Mouse (Mus musculus) embryonic facial prominence, embryonic 15.5 days (tissue): ENCODE data around the gene Psph. TPM values are rescaled to one million over a fixed set of nuclear protein-coding genes. Genes with fewer than 3 reads are reported as not detected.
"Not testable (repeated sequence)": the region's sequence is repeated elsewhere in the genome, so short reads cannot be mapped to it uniquely, and the experiment has no call there.

Experiments
- ATAC-seq: fragments of 200-750 bp; cut with Nextera tagmentation; 2 replicates; pipeline ENCODE4 v1.8.0; 2017; ENCODE audit warnings: low read depth, moderate TSS enrichment; ENCODE audit not compliant: insufficient number of reproducible peaks, low FRiP score, low TSS enrichment
- H3K27ac ChIP-seq: fragments of 300-500 bp; sonication (generic); replicated peaks from 2 replicates; pipeline ENCODE4 v1.5.1; 2015; ENCODE audit warnings: mild to moderate bottlenecking, inconsistent platforms
- H3K27me3 ChIP-seq: fragments of 300-500 bp; sonication (generic); 2 replicates; pipeline ENCODE4 v1.6.1; 2015; ENCODE audit warnings: inconsistent platforms
- H3K36me3 ChIP-seq: fragments of 300-500 bp; sonication (generic); 2 replicates; pipeline ENCODE4 v1.6.1; 2015; ENCODE audit warnings: mild to moderate bottlenecking, inconsistent platforms
- H3K4me1 ChIP-seq: fragments of 300-500 bp; sonication (generic); 2 replicates; pipeline ENCODE4 v1.6.1; 2015; ENCODE audit warnings: inconsistent platforms
- H3K4me2 ChIP-seq: fragments of 300-500 bp; sonication (generic); replicated peaks from 2 replicates; pipeline ENCODE4 v1.6.1; 2015; ENCODE audit warnings: mild to moderate bottlenecking, inconsistent platforms
- H3K4me3 ChIP-seq: fragments of 300-500 bp; sonication (generic); replicated peaks from 2 replicates; pipeline ENCODE4 v1.5.1; 2015; ENCODE audit warnings: mild to moderate bottlenecking, inconsistent platforms
- H3K9ac ChIP-seq: fragments of 300-500 bp; sonication (generic); 2 replicates; pipeline ENCODE4 v1.6.1; 2015; ENCODE audit warnings: inconsistent platforms
- H3K9me3 ChIP-seq: fragments of 300-500 bp; sonication (generic); replicated peaks from 2 replicates; pipeline ENCODE4 v1.6.1; 2016; ENCODE audit warnings: inconsistent platforms
- WGBS: fragments of 180-500 bp; shearing (Covaris S2); methylation state at CpG from one replicate; pipeline ENCODE4 v1.1.7; 2015; 5-methylcytosine and 5-hydroxymethylcytosine counted together
- polyA plus RNA-seq: library from polyadenylated mRNA; unstranded; fragments of >200 nt; fragmentation: Nextera tagmentation; extraction: Ambion mirVana; gene quantifications from 2 replicates; pipeline ENCODE4 v1.2.1, GENCODE M21; 2015

The Psph gene
- polyA plus RNA-seq, result 30.7 and 35.3 TPM in 2 replicates

DNA sequence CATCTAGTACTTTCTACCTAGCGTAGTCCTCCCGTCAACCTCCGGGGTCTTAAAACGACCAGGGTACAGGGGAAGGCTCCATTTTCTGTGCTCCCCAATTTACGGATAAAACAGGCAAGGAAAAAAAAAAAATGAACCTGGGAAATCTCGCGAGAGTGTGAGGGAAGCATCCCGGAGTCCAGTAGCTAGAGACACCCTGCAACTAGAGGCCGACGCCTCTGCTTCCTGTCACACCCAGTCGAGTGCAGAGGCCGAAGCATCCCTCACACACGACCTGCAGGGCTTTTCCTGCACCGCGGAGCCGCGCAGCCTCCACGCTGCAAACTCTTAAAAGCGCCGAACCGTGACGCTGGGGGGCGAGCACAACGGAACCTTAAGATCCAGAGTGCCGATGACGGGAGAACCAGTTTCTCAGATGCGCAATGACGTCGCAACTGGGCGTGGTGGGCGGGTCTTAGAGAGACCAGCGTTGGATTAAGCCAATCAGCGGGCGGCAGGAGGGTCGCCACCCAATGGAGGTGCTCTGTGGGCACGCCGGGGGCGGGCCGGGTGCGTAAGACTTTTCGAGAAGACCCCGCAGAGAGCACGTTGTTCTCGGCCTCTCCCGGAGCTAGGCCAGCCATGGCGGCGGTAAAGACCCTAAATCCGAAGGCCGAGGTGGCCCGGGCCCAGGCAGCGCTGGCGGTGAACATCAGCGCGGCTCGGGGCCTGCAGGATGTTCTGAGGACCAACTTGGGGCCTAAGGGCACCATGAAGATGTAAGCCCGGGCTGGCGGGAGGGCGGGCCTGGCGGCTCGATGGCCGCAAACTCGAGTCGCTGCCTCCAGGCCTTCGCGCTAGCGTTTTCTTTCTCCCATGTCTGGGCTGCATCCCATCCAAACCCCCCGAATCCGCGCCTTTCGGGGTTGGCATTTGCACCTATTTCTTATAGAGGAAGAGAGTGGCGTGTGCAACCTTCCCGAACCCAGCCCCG lies at the start of gene Psph:
Psph (minus strand) TSS at position 632 of the 973 bp plus-strand sequence.
- Histone ChIP-seq H3K4me2 (peak within 1 kb of the TSS; percentile 66), H3K9me3 (no peaks in the 10 kb centered on the region), H3K27me3 (no peaks in the 10 kb centered on the region), H3K9ac (peak within 1 kb of the TSS; percentile 86), H3K36me3 (peaks cover 32% of the 10 kb centered on the region), H3K4me3 (peak within 1 kb of the TSS; percentile 97), H3K27ac (peak within 1 kb of the TSS; percentile 100), H3K4me1 (peaks cover 18% of the 10 kb centered on the region)
- peak; percentile 99 for ATAC-seq
- under 1% methylated on average over 73 of the region's 73 CpGs for WGBS

DNA sequence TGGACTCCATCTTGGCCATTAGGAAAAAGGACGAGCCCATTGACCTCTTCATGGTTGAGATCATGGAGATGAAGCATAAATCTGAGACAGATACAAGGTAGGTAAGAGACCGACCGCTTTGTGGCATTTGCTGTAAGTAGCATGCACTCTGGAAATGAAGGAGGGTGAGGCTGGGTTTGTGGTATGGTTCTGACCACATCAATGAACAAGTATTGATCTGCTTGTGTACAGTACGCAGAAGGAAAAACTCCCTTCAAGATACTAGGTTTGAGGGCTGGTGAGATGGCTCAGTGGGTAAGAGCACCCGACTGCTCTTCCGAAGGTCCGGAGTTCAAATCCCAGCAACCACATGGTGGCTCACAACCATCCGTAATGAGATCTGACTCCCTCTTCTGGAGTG lies 3.3 kb upstream of the Psph start:
- not testable (repeated sequence) for H3K27ac ChIP-seq, H3K9me3 ChIP-seq, H3K9ac ChIP-seq, H3K4me2 ChIP-seq, H3K4me3 ChIP-seq, H3K27me3 ChIP-seq, ATAC-seq
- 90% methylated on average over 7 of the region's 8 CpGs for WGBS
- Histone ChIP-seq H3K36me3 (peaks cover 56% of the 10 kb centered on the region), H3K4me1 (peaks cover 16% of the 10 kb centered on the region)

DNA sequence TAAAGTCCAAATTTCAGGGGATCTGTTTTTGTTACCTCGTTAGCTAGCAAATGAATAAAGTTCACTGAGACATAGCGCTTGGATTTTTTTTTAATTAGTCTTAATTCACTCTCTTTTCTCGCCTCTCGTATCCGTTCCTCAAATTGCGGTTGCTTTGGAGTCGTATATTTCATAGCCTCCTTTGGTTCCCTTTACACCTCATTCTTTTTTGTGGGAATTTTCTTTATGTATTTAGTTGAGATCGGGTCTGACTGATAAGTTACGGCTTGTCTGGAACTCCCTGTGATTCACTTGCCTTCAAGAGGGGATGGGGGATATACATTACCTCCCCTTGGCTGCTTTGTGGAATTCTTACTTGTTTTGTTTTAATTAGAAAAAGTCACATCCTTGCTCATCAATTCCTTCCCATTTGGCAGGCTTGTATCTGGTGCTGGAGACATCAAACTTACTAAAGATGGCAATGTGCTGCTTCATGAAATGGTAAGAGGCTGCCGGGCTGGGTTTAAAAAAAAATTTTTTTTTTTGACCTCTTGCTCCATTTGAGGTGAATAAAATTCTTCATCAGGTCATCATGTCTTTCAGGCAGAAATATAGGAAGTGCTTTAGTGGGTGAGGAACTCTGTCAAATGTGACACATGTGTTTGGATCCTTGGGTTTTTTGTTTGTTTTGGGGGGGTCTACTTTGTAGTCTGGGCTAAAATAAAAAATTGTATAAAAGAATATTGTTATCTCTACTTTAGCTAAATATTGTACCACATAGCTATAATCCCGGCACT lies 757 bp upstream of the Psph start:
- Histone ChIP-seq H3K4me1 (peaks cover 18% of the 10 kb centered on the region), H3K36me3 (peaks cover 41% of the 10 kb centered on the region), H3K27me3 (no peaks in the 10 kb centered on the region), H3K27ac (peak overlapping the region; percentile 100; the same call in 1 of the 2 replicates), H3K9ac (peak overlapping the region; percentile 86), H3K4me2 (peak overlapping the region; percentile 66), H3K9me3 (no peaks in the 10 kb centered on the region), H3K4me3 (peak overlapping the region; percentile 97)
- no peak for ATAC-seq
- WGBS, result 11% methylated on average over 11 of the region's 11 CpGs

DNA sequence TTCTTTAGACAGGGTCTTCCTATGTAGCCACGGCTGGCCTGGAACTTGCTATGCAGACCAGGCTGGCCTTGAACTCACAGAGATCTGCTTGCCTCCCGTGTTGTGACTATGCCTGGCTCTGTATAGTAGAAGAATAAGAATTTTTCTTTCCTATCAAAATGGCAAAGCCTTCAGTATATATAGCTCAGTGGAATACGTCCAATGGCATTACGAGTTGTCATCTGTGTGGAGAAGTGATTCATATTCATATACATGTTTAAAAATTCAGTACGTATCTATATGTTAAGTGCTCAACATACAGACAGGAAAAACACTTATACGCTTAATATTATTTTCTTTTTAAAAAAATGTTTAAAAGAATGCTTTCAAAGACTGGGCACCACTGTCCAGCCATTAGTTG lies 1.1 kb downstream of the Psph start:
- H3K9ac ChIP-seq, result peak overlapping the region; percentile 77
- H3K9me3 ChIP-seq, result no peaks in the 10 kb centered on the region
- H3K36me3 ChIP-seq, result peaks cover 26% of the 10 kb centered on the region
- H3K27ac ChIP-seq, result peak overlapping the region; percentile 100
- H3K4me3 ChIP-seq, result peak overlapping the region; percentile 97
- no peak for ATAC-seq
- H3K27me3 ChIP-seq, result no peaks in the 10 kb centered on the region
- H3K4me1 ChIP-seq, result peaks cover 18% of the 10 kb centered on the region
- H3K4me2 ChIP-seq, result peak overlapping the region; percentile 55
- WGBS, result 74% methylated on average over 6 of the region's 6 CpGs

DNA sequence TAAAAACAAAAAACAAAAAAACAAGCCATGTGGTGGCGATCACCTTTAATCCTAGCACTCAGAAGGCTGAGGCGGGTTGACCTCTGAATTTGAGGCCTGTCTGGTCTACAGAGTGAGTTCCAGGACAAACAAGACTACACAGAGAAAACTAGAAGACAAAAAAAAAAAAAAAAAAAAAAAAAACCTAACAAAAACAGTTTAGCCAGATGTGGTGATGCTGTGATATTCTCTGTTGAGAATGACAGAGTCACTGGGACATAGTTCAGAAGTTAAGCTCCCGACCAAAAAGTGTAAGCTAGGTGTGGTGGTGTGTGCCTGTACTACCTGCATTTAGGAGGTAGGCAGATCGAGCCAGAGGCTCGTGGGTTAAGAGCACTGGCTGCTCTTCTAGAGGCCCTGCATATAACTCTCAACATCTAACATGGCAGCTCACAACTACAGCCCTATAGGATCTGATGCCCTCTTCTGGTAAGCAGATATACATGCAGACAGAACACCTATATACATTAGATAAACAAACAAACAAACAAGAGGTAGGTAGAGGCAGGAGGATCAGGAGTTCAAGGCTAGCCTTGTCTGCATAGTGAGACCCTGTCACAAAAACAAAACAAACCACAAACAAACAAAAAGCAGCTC lies 1.9 kb downstream of the Psph start:
- ATAC-seq, result no peak
- H3K4me1 ChIP-seq, result peaks cover 18% of the 10 kb centered on the region
- H3K9me3 ChIP-seq, result no peaks in the 10 kb centered on the region
- H3K4me3 ChIP-seq, result no peak overlapping the region
- H3K4me2 ChIP-seq, result no peak overlapping the region
- 90% methylated on average over 5 of the region's 5 CpGs for WGBS
- no peak overlapping the region for H3K9ac ChIP-seq
- no peaks in the 10 kb centered on the region for H3K27me3 ChIP-seq
- peaks cover 20% of the 10 kb centered on the region for H3K36me3 ChIP-seq
- no peak overlapping the region for H3K27ac ChIP-seq

DNA sequence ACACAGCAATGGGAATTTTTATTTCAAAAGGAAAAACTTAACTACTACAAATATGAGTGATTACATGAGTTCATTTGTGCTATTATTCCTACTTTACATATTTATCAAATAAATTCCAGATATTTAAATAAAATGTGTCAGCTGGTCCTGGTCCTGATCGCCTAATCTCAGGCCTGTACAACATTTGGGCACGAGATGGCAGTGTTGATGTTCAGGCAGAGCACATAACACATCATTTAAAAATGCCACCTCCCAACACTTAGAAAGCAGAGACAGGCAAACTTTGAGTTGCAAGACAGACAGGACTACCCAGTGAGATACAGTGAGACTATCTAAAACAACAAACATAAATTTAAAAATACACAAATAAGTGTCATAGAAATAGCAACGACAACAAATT lies 5.0 kb downstream of the Psph start:
- WGBS, result 47% methylated on average over 3 of the region's 3 CpGs
- H3K9ac ChIP-seq, result no peak overlapping the region
- H3K27ac ChIP-seq, result no peak overlapping the region
- no peak for ATAC-seq
- H3K4me1 ChIP-seq, result peaks cover 17% of the 10 kb centered on the region; the same call in 1 of the 2 replicates
- H3K4me3 ChIP-seq, result no peak overlapping the region
- no peaks in the 10 kb centered on the region for H3K27me3 ChIP-seq
- H3K36me3 ChIP-seq, result no peaks in the 10 kb centered on the region
- H3K4me2 ChIP-seq, result no peak overlapping the region
- H3K9me3 ChIP-seq, result no peaks in the 10 kb centered on the region

DNA sequence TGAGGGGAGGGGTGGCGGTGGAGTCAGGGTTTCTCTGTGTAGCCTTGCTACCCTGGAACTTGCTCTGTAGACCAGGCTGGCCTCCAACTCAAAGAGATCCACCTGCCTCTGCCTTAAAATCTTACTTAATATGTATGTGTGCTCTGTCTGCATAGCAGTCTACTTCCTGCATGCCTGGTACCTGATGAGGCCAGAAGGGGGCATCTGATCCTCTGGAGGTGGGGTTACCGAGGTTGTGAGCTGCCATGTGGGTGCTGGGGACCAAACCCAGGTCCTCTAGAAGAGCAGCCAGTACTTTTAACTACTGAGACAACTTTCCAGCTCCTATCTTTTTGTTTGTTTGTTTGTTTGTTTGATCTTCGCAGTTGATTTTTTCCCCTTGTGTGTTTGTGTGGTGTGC lies 7.1 kb downstream of the Psph start:
- H3K4me3 ChIP-seq, result no peak overlapping the region
- no peaks in the 10 kb centered on the region for H3K27me3 ChIP-seq
- peaks cover 9% of the 10 kb centered on the region; the same call in 1 of the 2 replicates for H3K4me1 ChIP-seq
- H3K9ac ChIP-seq, result no peak overlapping the region
- H3K27ac ChIP-seq, result no peak overlapping the region
- no peak overlapping the region for H3K4me2 ChIP-seq
- no peaks in the 10 kb centered on the region for H3K36me3 ChIP-seq
- ATAC-seq, result no peak
- WGBS, result 90% methylated on average over 3 of the region's 3 CpGs
- no peaks in the 10 kb centered on the region for H3K9me3 ChIP-seq

DNA sequence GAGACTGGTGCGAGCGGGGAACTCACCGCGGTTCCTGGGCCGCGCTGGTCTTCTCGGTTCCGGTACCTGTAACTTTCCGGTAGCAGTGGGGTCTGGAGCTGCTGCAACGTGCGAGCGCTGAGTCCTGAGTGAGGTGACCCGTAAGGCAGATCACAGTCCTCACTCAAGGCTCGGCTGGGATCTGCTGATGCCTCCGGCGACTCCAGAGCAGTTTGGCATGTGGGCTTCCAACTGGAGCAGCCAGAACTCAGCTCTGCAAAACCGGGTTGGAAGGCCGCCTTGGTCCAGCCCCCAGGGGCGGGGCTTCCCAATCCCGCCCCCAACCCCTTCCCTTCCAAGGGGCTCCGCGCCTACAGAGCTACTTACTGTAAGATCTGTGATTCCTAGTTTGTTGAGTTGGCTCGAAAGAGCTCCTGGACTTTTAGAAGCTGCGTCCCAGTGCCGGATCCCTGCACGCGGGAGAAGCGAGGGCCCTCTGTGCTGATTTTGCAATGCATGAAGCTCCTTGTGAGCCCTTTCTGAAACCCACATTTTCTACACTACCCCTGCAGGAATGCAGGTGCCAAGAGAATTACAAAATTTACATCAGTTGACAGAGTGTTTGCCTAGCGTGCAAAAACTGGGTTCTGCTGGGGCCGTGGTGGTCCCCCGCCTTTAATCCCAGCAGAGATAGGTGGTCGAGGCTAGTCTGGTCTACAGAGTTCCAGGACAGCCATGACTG lies 8.1 kb downstream of the Psph start:
- WGBS, result 1% methylated on average over 32 of the region's 32 CpGs
- peak; percentile 91 for ATAC-seq

DNA sequence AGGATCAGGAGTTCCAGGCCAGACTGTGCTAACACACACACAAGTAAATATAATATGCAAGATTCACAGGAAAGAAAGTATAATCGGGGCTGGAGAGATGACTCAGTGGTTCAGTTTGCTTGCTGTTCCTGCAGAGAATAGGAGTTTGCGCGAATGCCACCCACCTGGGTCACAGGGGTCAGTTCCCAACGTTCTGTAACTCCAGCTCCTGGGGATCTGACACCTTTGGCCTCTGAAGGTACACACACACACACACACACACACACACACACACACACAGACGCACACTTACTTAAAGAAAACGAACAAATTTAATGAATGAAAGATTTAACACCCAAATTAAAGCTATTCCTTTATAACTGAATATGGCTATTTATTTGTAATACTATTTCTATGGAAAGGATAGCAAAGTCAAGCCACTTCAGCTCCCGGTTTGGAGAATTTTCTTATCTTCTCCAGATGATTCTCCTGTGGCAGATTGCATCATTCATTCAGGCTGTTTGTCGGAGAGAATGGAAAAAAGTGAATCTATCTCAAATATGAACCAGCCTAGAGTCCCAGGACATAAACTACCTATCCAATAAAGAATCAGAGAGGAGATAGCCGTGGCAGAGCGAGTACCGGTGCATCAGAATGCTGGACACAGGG lies 8.8 kb downstream of the Psph start:
- WGBS, result 35% methylated on average over 11 of the region's 11 CpGs
- Histone ChIP-seq H3K9me3 (no peaks in the 10 kb centered on the region), H3K27me3 (no peaks in the 10 kb centered on the region), H3K36me3 (no peaks in the 10 kb centered on the region), H3K9ac (peak overlapping the region; percentile 70), H3K27ac (0 out of 2 replicates have a peak overlapping the region, but pooled peaks have one; percentile 7), H3K4me3 (peak overlapping the region; percentile 60), H3K4me1 (peaks cover 9% of the 10 kb centered on the region; the same call in 1 of the 2 replicates), H3K4me2 (peak overlapping the region; percentile 86)
- ATAC-seq, result no peak

More for the DNA sequence above, 8.1 kb downstream of the Psph start:
- Histone ChIP-seq H3K4me3 (peak overlapping the region; percentile 60), H3K27ac (peak overlapping the region; percentile 65), H3K27me3 (no peaks in the 10 kb centered on the region), H3K36me3 (no peaks in the 10 kb centered on the region), H3K4me1 (peaks cover 9% of the 10 kb centered on the region; the same call in 1 of the 2 replicates), H3K4me2 (peak overlapping the region; percentile 86), H3K9ac (peak overlapping the region; percentile 70), H3K9me3 (no peaks in the 10 kb centered on the region)

DNA sequence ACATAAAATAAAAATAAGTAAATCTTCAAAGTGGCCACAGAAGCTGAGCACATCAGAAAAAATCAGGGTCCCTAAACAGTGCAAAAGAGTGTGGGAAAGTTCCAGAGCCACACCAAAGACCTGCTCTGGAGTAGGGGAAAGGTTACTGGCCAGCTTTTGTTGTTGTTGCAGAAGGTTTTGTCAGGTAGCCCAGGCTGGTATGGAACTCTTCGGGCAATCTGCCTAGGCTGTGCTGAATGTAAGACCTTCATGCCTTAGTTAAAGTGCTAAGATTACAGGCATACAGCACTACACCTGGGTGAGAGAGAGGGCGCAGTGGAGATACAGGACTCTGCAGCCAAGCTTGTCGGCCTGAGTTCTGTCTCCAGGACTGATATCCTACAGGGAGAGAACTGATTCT lies 12.6 kb downstream of the Psph start:
- H3K27ac ChIP-seq, result no peak overlapping the region
- H3K4me3 ChIP-seq, result no peak overlapping the region
- H3K9me3 ChIP-seq, result no peaks in the 10 kb centered on the region
- 84% methylated on average over 3 of the region's 3 CpGs for WGBS
- ATAC-seq, result no peak
- peaks cover 9% of the 10 kb centered on the region; the same call in 1 of the 2 replicates for H3K4me1 ChIP-seq
- H3K9ac ChIP-seq, result no peak overlapping the region
- H3K27me3 ChIP-seq, result no peaks in the 10 kb centered on the region
- peaks cover 4% of the 10 kb centered on the region; the same call in 1 of the 2 replicates for H3K36me3 ChIP-seq
- no peak overlapping the region for H3K4me2 ChIP-seq
